Mouse (Mus musculus) gastrocnemius, adult 18-20 months (tissue): ENCODE results near the gene D630045J12Rik. TPM values are rescaled to one million over a fixed set of nuclear protein-coding genes. Genes with fewer than 3 reads are reported as not detected.

Experiments used
- DNase-seq: peaks from one replicate; pipeline ENCODE4 v3.0.0; 2021; ENCODE audit warnings: low spot score
- long read RNA-seq, 2 experiments: library from polyadenylated mRNA; stranded (forward); transcript quantifications; one replicate each; pipeline ENCODE4 v2.0.0; 2021
- total RNA-seq, 2 experiments: library from RNA; stranded (reverse); gene quantifications; 2 replicates each; pipeline ENCODE4 v1.2.3; 2021

Gene D630045J12Rik
- total RNA-seq, result under 1 TPM; 0.21 to 0.23 TPM
- long read RNA-seq, experiment 1, result 0 reads
- long read RNA-seq, experiment 2, result 0 reads

DNA sequence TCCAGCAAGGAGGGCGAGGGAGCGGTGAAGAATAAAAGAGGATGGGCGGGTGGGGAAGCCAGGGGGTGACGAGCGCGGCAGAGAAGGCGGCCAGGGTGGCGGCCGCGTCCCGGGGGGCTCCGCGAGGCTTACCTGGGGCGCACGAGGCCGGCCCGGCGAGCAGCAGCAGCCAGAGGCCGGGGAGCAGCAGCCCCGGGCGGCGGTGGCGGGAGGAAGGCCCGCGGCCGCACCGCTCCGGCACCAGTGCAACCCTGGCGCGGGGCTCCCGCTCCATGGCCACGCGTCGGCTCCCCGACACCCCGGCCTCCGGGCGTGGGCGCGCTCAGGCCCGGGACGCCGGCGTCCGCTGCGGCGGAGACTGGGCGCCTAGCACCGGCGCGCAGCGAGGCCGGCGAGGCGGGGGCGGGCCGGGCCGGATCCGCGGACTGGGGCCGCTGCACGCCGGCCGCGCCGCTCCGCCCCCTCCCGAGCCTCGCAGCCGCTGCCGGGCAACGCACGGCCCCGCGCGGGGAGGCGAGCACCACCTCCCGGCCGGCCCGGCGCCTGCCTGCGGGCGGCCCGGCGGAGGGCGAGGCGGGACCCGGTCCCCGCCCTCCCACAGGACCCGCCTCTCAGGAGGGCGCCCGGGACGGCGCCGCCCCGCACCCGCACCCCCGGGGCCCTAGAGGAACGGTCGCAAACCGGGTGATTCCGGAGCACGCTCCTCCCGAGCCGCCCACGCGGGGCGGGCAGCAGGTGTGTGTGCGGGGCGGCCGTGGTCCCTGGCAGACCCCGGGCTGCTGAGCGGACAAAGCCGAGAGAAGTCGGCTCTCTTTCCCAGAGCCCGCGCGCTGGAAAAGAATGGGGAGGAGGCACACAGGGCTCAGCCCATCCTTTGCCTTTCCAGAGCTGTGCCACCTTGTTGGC lies at the start of gene D630045J12Rik:
Gene D630045J12Rik (minus strand): TSS at position 274 of the 906 bp plus-strand sequence.
- DNase-seq, result peak; percentile 57

DNA sequence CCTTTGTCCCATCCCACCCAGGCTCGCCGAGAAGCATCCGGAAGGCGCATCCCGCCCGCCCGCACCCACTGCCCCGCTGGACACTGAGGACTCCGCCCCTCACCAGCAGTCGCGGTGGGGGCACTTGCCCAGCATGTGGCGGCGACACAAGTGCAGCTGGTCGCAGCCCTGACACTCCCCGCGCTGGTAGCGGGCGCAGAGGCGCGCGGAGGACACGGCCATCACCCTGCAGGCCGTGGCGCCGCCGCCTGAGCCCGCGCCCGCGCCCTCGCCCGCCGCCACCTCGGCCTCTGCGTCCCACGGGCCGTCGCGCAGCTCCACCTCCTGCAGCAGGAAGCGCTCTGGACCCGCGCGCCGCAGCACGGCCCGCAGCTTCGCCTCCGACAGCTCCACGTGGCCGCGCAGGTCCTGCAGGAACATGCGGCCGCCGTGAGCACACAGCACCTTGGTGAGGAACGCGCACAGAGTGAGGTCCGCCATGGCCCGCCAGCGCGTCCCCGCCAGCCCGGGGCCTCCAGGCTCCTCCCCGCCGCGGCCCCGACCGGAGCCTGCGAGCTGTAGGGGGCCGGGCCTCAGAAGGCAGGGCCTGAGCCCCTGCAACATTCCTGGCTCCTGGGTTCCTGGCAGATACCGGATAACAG lies 45.1 kb upstream of the D630045J12Rik start, which contains the start of gene Zc3hav1l:
Gene Zc3hav1l (minus strand): TSS at position 499 of the 641 bp plus-strand sequence.
- DNase-seq, result peak; percentile 24

DNA sequence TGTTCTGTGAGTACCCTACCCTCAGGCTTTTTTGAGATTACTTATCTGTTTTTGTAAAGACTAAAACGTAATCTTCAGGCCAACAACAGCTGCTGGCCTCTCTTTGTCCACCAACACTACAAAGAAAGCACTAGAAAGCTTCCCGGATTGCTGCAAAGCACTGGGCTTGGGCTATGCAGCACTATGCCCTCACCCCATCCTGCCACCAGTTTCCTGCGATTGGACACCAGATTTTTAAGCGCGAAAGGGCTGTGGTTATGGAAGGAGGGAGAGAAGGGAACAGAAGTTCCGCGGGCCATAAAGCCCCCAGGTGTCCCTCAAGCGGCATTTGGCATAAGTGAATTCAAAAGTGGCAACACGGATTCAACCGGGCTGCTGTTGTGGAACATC lies 44.4 kb upstream of the D630045J12Rik start:
- DNase-seq, result no peak

DNA sequence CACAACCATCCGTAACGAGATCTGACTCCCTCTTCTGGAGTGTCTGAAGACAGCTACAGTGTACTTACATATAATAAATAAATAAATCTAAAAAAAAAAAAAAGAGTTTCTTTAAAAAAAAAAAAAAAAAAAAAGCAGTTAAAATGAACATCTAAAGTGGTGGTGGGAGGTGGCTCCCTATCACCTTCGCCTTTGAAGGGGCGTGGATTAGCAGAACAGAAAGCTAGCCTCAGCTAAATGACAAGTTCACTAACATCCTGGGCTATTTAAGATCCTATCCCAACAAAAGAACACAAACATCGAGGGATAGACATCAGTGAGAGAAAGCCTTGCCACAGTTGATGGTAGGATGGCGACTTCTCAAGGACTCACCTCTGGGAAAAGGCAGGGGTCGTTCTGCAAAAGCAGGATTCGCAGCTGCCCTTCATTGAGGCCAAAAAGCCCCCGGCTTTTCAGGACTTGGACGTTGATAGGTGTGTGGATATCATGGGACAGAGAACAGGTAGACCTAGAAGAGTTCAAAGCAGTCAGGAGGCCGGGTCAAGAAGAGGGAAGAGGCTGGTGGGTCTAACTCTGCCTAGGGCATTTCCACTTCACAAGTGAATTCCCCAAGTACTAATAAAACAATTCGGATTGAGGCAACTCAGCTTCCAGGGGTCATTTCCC lies 43.9 kb upstream of the D630045J12Rik start:
- DNase-seq, result no peak

DNA sequence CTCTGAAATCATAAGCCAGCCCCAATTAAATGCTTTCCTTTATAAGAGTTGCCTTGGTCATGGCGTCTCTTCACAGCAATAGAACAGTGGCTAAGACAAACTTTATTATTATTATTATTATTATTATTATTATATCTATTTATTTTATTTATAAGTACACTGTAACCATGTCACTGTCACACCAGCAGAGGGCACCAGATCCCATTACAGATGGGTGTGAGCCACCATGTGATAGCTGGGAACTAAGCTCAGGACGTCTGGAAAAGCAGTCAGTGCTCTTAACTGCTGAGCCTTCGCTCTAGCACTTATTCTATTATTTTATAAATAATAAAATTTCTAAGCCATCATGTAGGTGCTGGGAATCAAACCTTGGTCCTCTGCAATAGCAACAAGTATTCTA lies 39.9 kb upstream of the D630045J12Rik start:
- DNase-seq, result no peak

DNA sequence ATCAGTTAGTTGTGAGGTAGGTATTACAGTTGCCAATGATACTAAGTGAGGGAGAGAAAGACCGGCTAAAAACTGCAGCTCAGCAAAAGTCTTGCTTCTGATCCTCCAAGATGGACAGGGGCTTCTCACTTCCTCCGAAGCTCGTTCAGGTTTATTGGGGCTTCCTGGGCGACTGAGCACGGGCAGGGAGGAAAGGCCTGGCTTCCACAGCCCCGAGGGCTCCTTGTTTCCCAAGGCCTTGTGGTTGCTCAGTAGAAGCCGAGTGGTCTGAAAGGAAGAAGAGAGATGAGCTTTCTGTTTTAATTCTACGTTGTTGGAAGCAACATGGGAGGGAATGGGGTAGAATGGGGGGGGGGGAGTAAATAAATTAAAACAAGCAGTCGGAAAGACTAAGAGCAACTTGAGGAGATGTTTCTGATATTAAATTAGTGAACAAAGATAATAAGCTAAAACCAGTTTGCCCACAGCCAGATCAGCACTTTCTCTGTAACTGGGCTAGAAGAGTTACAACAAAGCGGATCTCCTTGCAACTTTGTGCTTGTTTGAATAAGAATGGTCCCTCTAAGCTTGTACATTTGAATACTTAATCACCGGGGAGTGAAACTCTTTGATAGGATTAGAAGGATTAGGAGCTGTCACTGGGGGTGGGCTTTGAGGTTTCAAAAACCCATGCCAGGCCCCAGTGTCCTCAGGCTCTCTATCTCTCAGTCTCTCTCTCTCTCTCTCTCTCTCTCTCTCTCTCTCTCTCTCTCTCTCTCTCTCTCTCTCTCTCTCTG lies 39.2 kb upstream of the D630045J12Rik start:
- no peak for DNase-seq

DNA sequence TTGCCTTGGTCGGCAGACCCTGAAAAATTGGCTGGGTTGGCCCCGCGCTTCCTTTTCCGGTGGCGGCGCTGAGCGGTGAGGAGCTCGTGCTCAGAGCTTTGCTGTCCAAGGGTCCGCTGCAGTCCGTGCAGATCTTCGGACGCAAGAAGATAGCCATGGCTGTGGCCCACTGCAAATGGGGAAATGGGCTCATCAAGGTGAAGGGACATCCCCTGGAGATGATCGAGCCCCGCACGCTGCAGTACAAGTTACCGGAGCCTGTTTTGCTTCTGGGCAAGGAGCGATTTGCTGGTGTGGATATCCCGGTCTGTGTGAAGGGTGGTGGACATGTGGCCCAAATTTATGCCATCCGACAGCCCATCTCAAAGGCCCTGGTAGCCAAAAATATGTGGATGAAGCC lies 30.6 kb upstream of the D630045J12Rik start:
- DNase-seq, result no peak

DNA sequence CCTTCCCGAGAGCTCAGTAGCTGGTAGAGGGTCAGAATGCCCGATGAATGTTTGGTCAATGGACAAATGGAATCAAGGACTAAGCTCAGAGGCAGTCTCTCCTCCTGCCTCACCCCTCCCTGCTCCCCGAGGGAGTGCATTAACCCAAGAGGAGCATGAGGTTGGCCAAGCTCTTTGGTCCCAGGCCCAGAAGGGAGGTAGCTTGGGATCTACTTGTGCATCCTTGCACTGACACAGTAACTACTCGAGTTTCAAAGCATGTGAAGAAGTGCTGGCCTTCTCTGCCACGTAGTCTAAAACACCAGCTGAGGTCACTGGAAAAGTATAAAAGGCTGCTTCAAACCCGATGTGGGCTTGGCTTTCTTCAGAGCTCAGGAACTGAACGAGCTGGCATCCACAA lies 10.7 kb upstream of the D630045J12Rik start:
- no peak for DNase-seq

DNA sequence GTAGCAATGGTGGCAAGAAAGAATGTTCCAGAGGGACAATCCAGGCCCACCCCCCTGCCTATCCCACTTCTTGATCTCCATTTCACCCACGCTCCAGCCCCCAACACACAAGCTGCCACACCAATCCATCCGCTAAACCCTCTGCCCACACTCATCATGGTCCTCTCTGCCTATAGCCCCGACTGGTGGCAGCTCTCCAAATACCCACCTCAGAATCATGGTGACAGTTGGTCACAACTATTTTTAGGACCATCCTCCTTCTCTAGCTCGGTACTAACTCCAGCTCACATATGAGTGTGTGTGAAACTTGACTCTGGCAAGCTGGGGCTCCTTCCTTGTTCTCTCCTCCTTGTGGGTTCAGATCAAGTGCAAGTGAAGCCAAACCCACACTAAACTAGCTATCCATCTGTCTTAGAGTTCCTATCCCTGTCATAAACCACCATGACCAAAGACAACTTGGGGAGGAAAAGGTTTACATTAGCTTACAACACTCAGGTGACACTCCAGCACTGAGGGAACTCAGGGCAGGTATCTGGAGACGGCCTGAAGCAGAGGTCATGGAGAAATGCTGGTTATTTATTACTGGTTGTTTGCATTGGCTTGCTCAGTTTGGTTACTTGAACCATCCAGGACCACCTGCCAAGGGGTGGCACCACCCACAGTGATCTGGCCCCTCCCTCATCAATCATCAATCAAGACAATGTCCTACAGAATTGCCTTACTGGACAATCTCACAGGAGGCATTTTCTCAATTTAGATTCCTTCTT lies 9.8 kb upstream of the D630045J12Rik start:
- no peak for DNase-seq

DNA sequence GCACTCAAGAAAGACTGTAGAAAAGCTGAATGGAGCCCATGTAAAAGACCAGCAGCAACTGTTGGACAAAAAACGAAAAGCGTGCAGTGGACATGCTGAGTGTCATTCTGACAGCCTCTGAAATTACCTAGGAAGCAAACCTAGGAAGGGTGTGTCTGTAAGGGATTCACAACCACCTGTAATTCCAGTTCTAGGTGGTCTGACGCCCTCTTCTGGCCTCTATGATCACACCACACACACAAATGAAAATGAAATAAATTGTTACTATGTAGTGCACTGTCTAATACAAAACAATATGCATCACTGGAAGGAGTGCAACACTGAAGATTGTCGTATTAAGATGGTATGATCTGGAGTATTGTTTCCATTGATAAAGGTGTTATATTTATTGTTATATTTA lies 8.1 kb upstream of the D630045J12Rik start:
- no peak for DNase-seq

DNA sequence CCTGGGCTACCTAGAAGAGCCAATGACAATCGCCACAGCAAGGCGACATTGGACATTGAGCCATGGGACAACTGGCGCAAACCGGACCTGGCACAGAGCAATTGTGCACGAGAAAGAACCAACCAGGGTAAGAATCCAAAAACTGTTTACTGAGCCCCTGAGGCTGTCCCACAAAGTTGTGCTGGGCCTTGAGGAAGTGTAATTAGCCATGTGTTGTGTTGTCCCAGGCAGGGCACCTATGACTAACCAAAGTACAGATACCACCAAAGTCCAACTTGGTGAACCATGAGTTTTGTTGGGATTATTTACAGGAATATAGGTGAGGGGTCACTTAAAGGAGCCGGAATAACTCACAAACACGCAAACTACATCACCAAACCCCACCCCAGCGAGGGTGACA lies 3.7 kb upstream of the D630045J12Rik start:
- DNase-seq, result no peak

DNA sequence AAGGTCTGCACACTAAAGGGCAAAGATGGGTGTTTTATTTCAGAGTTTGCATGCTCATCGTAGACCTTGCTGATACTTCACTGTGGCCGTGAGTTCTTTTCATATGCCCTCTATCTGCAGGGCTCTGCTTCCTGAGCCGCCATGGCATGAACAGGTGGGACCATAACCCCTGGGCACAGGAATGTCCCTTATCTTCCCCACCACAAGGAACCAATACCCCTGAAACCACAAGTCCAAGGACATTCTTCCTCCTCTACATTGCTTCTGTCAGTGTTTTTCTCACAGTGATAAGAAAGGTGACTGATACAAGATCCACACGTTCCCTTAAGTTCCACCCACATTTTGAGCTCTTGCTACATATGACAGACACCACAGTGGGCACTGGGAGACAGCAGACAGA lies 3.0 kb upstream of the D630045J12Rik start:
- no peak for DNase-seq

DNA sequence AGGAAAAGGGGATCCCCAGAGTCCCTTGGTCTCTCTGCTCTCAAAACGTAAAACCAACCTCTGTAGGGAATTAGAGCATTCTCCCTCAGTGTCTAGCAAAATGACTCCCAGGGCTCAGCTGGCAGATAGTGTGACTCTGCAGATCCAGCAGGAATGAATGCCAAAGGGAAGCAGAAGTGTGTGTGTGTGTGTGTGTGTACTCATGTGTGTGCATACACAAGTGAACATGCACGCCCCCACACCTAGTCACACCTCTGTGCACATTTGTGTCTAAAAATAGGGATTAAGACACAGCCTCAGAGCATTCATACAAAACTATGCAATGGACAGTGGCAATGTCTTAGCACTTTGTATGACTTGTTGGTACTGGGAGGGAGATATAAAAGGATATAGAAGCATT lies 2.0 kb upstream of the D630045J12Rik start:
- no peak for DNase-seq

DNA sequence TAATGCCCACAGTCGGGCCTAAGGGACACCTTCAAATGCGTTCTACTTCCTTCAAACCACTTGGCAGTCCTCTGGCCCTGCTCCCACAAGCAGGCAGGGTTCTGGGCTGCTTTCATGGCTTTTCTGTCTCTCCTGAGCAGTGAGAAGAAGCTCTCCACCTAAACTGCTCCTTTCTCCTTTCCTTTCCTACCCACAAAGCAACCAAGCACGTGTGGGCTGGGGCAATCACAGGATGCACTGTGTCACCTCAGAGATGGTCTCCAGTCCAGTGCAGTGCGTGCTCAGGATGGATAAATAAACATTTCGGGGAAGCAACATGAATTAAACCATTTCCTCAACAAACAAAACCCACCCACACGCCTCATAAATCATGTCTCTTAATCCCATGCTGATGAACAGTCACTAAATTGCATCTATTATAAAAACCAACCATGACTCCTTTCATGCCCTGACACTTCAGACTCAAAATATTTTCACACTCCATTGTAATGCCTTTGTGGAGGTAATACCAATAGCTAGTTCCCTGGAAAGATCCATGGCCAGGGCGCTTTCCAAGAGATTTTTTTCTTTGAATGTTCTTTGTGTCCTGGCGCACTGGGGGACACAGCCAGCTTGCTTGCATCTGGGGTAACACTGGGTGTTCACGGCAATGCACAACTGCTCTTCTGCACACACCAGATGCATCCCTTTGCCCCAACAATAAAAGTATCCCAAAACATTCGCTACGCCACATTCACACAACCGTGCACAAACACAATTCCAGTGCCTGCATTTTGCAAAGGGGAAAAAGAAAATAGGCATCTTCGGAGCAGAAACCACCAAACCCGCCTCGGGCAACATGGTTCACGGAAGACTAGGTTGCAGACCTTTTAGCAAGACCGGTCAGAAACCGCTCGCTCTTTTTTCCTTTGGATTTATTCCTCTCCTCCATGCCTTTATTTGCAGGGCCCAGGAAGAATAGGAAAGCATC lies 758 bp downstream of the D630045J12Rik start:
- no peak for DNase-seq

DNA sequence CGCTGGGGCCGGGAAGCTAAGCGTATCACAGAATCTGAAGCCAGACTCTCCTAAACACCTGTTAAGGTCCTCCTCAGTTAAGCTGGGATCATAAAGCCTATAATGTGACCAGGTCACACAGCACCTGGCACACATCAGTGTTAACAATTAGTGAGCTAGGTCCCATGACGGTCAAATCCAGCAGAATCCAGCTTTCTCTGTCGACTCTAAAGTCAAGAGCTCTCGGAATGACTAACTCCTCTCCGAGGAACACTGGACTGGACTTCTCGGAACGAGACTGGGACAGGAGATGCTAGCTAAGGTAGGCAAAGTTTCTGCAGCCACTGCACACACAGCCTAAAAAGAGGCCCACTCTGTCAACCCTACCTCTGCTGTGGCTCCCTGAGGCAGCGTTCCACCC lies 1.7 kb downstream of the D630045J12Rik start:
- DNase-seq, result no peak

DNA sequence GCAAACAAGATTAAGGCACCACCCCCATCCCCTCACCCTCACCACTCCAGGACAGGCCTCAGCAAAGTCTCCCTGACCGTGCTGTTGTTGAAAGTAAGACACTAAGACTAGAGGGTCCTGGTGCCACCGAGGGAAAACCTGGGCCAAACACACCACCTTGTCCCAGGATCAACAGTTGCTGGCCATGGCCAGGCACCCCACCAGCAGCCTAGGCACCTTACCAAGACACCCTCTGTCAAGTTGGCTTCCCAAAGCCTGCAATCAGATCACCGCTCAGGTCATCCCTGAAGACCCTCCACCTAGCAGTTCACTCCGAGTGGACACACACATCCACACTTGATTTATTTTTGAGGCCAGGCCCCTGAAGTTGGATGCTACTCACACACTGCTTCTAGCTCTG lies 2.3 kb downstream of the D630045J12Rik start:
- no peak for DNase-seq

DNA sequence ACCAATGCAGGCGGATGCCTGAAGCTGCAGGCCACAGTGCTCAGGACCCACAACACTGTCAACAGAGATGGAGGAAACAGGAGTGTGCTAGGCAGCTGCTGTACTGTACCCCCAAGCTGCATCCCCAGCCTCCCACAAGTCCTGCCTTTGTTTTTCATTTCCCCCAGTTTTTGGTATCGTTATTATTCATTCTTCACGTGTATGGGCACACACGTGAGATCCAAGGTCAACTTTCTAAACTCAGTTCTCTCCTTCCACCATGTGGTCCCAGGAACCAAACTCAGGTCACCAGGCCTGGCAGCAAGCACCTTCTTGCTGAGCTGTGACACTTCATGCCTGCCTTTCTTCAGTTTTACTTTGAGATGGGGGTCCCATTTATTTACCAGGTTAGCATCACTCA lies 6.4 kb downstream of the D630045J12Rik start:
- no peak for DNase-seq

DNA sequence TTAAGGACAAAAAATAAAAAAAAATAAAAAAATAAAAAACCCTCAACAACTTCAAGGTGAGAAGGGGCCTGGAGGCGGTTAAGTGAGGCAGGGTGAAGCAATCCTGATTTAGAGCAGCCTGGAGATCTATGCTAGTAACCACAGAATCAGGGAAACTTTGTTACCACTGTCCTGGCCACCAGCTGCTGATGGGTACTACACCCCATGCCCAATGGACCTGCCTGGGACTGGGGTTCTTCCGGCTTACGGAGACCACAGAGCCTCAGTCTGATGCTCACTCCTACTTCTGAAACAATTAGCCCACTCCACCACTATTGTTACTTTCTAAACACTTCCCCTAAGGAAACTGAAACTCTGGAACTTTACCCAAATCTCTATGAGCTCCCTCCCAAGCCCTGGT lies 9.0 kb downstream of the D630045J12Rik start:
- no peak for DNase-seq

DNA sequence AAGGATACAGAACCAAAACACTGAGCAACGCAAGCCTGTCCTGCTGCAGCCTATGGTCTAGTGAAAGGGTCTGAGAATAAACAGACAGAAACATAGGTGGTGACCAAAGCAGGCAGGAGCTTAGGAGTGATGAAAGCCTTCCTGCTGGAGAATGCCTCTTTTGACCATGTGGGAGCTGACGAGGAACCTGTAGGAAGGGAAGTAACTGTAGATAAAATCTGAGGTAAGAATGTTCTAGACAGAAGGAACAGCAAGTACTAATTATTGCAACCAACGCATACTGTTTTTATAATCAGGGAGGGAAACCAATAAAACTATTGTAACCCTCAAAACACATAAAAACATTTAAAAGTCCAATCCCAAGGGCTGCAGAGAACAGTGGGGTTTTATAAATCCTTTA lies 9.6 kb downstream of the D630045J12Rik start:
- no peak for DNase-seq
